Mouse (Mus musculus) MEL (cell line): ENCODE data around the gene Vwa8.

ENCODE experiments used
- CTCF ChIP-seq, 3 experiments: IDR thresholded peaks in 2 of 3; conservative IDR thresholded peaks in 1 of 3; 2 replicates each; pipeline ENCODE4 v1.5.1; 2011 to 2012; ENCODE audit warnings: low read length in 3 of 3, low read depth in 2 of 3, mild to moderate bottlenecking in 2 of 3, improper control_type of control experiment in 1 of 3, inconsistent platforms in 1 of 3, mixed read lengths in 1 of 3, moderate library complexity in 1 of 3; ENCODE audit not compliant: control insufficient read depth in 1 of 3, insufficient read depth in 1 of 3, poor library complexity in 1 of 3, severe bottlenecking in 1 of 3
- ETS1 ChIP-seq: IDR thresholded peaks from 2 replicates; pipeline ENCODE4 v1.6.1; 2012; ENCODE audit warnings: low read depth, mild to moderate bottlenecking, inconsistent platforms, low read length, improper control_type of control experiment, moderate library complexity
- MAX ChIP-seq: IDR thresholded peaks from 2 replicates; pipeline ENCODE4 v1.6.1; 2011; ENCODE audit warnings: low read length, improper control_type of control experiment
- MXI1 ChIP-seq: IDR thresholded peaks from 2 replicates; pipeline ENCODE4 v1.6.1; 2011; ENCODE audit warnings: mild to moderate bottlenecking, low read depth, low read length, improper control_type of control experiment
- MYC ChIP-seq: IDR thresholded peaks from 2 replicates; pipeline ENCODE4 v1.6.1; 2011; ENCODE audit warnings: low read depth, mild to moderate bottlenecking, low read length, improper control_type of control experiment, moderate library complexity
- NELFE ChIP-seq: IDR thresholded peaks from 2 replicates; pipeline ENCODE4 v1.6.1; 2011; ENCODE audit warnings: low read depth, low read length, improper control_type of control experiment
- NRF1 ChIP-seq: IDR thresholded peaks from 2 replicates; pipeline ENCODE4 v1.6.1; 2014; ENCODE audit warnings: low read depth, mild to moderate bottlenecking, inconsistent platforms, low read length, improper control_type of control experiment, moderate library complexity; ENCODE audit not compliant: poor library complexity, insufficient read depth, severe bottlenecking
- POLR2A ChIP-seq, 2 experiments: IDR thresholded peaks; 2 replicates each; pipeline ENCODE4 v1.6.1; 2011 to 2012; ENCODE audit warnings: low read length in 2 of 2, mild to moderate bottlenecking in 2 of 2, control low read depth in 1 of 2, improper control_type of control experiment in 1 of 2, low read depth in 1 of 2, moderate library complexity in 1 of 2; ENCODE audit not compliant: control insufficient read depth in 1 of 2, insufficient read depth in 1 of 2, poor library complexity in 1 of 2
- SIN3A ChIP-seq: IDR thresholded peaks from 2 replicates; pipeline ENCODE4 v1.6.1; 2012; ENCODE audit warnings: low read length, improper control_type of control experiment, inconsistent platforms
- TAL1 ChIP-seq: IDR thresholded peaks from 2 replicates; pipeline ENCODE4 v1.6.1; 2012; ENCODE audit warnings: mild to moderate bottlenecking, inconsistent platforms, low read length, moderate library complexity, mixed read lengths
- TBP ChIP-seq: IDR thresholded peaks from 2 replicates; pipeline ENCODE4 v1.8.0; 2011; ENCODE audit warnings: low read depth, low read length, improper control_type of control experiment
- ZC3H11A ChIP-seq: IDR thresholded peaks from 2 replicates; pipeline ENCODE4 v1.6.1; 2012; ENCODE audit warnings: low read depth, mild to moderate bottlenecking, inconsistent platforms, low read length, improper control_type of control experiment
- ZKSCAN1 ChIP-seq: IDR thresholded peaks from 2 replicates; pipeline ENCODE4 v1.6.1; 2012; ENCODE audit warnings: low read depth, mild to moderate bottlenecking, inconsistent platforms, low read length, improper control_type of control experiment, moderate library complexity

DNA sequence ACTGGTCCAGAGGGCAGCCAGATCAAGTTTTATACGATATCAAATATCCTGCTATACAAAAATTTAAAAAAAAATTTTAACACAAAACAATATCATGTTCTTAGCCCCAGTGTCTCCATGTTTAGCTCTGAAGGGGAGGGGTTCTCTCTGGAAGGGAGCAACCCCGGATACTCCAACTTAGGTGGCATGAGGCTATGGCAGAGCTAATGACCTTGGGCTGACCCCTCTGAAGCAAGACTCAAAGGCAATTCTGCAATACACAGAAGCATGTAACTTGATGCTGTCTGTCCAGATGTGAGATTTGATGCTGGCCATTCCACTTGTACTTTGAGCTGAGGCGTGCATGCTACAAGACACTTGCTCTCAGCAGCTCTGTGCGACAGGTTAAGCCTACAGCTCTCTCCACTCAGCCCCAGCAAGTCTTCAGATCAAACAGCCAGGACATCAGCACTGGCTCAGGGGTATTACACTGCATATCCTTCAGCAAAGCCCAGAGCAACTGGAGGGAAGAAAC is 392.3 kb downstream of the Vwa8 start:
- no peak for TF ChIP-seq CTCF (IDR thresholded peaks at IDR 0.05 in 2 of 3, conservative IDR thresholded peaks at IDR 0.05 in 1 of 3; ENCODE audit: control insufficient read depth in 1 of 3, insufficient read depth in 1 of 3, low read depth in 2 of 3, low read length in 3 of 3, poor library complexity in 1 of 3, severe bottlenecking in 1 of 3)
- no peak for TF ChIP-seq POLR2A (IDR thresholded peaks at IDR 0.05; ENCODE audit: control insufficient read depth in 1 of 2, insufficient read depth in 1 of 2, low read depth in 1 of 2, low read length in 2 of 2, poor library complexity in 1 of 2)
- no peak for TF ChIP-seq TBP
- TF ChIP-seq MAX = no peak
- no peak for TF ChIP-seq ETS1
- no peak for TF ChIP-seq NRF1
- no peak for TF ChIP-seq ZKSCAN1
- TF ChIP-seq TAL1 = no peak
- TF ChIP-seq MYC = no peak
- no peak for TF ChIP-seq NELFE
- TF ChIP-seq SIN3A = no peak
- TF ChIP-seq ZC3H11A = no peak
- no peak for TF ChIP-seq MXI1
